Mouse (Mus musculus) liver, adult 2 months (tissue): ENCODE data around the gene Olfr1465. TPM values are rescaled to one million over a fixed set of nuclear protein-coding genes. Genes with fewer than 3 reads are reported as not detected.

Experiments used
- DNase-seq: peaks from one replicate; pipeline ENCODE4 v3.0.0-alpha.2; 2011; ENCODE audit warnings: low read depth, low spot score; ENCODE audit errors: extremely low read depth
- H3K27ac ChIP-seq: fragments of 200-500 bp; replicated peaks from 2 replicates; pipeline ENCODE4 v1.5.1; 2012; ENCODE audit warnings: low read depth, mild to moderate bottlenecking, control low read depth, inconsistent platforms, low read length; ENCODE audit not compliant: insufficient read depth
- H3K27me3 ChIP-seq: fragments of 200-500 bp; 2 replicates; pipeline ENCODE4 v1.6.1; 2012; ENCODE audit warnings: mild to moderate bottlenecking, moderate library complexity, low read length, inconsistent platforms; ENCODE audit not compliant: control insufficient read depth, insufficient read depth
- H3K36me3 ChIP-seq: fragments of 200-500 bp; 2 replicates; pipeline ENCODE4 v1.6.1; 2012; ENCODE audit warnings: low read length, inconsistent platforms; ENCODE audit not compliant: control insufficient read depth, insufficient read depth
- H3K4me1 ChIP-seq: fragments of 200-500 bp; 2 replicates; pipeline ENCODE4 v1.6.1; 2011; ENCODE audit warnings: low read length; ENCODE audit not compliant: control insufficient read depth, insufficient read depth
- H3K4me3 ChIP-seq: fragments of 200-500 bp; 2 replicates; pipeline ENCODE4 v1.5.1; 2011; ENCODE audit warnings: low read depth, mild to moderate bottlenecking, control low read depth, low read length, moderate library complexity; ENCODE audit not compliant: insufficient read depth
- H3K79me2 ChIP-seq: fragments of 200-500 bp; 2 replicates; pipeline ENCODE4 v1.6.1; 2012; ENCODE audit warnings: inconsistent platforms, mild to moderate bottlenecking, low read length, moderate library complexity; ENCODE audit not compliant: control insufficient read depth, insufficient read depth
- H3K9ac ChIP-seq: fragments of 200-500 bp; 2 replicates; pipeline ENCODE4 v1.6.1; 2012; ENCODE audit warnings: low read depth, mild to moderate bottlenecking, control low read depth, inconsistent platforms, low read length
- CTCF ChIP-seq: fragments of 200-500 bp; IDR thresholded peaks from 2 replicates; pipeline ENCODE4 v1.5.1; 2011; ENCODE audit warnings: low read depth, low read length, control low read depth
- POLR2A ChIP-seq: fragments of 200-500 bp; IDR thresholded peaks from 2 replicates; pipeline ENCODE4 v1.6.1; 2011; ENCODE audit warnings: low read length, control low read depth; ENCODE audit not compliant: insufficient read depth; ENCODE audit errors: extremely low read depth
- WGBS: fragments of 180-500 bp; shearing (Covaris S2); methylation state at CpG from one replicate; pipeline ENCODE4 v1.1.7; 2018; 5-methylcytosine and 5-hydroxymethylcytosine counted together
- polyA plus RNA-seq: library from polyadenylated mRNA; depleted of rRNA; stranded (reverse); fragments of >200 nt; gene quantifications from 2 replicates; pipeline ENCODE4 v1.2.3, GENCODE M21; 2012; rRNA removed
- total RNA-seq: library from RNA; depleted of rRNA; stranded (reverse); fragments of >200 nt; gene quantifications from 2 replicates; pipeline ENCODE4 v1.2.3, GENCODE M21; 2014; rRNA removed

The Olfr1465 gene
- total RNA-seq (not detected in 2 replicates), polyA plus RNA-seq (not detected in 2 replicates)

DNA sequence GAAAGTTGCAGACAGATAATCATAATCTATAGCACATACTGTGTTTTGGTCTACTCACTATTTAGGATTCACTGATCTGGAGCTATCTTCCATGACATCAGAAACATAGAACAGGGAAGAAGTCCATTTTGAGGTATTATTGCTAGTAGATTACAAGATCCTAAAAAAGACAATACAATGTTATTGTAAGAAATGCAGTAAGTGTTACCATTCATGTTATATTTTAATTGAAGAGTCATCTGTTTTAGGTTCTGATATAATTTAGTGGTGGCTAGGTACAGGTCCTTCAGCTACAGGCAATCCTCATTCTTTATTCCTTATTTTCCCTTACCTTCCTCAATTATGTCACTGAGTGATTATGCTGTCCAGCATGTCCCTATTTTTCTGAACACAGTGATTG is at the start of gene Olfr1465:
TSS of gene Olfr1465 (minus strand) at position 101 of the 400 bp plus-strand sequence.
- TF ChIP-seq CTCF (no peak), POLR2A (no peak)
- H3K27me3 ChIP-seq, result no peaks in the 10 kb centered on the region
- H3K36me3 ChIP-seq, result no peaks in the 10 kb centered on the region
- H3K4me1 ChIP-seq, result no peaks in the 10 kb centered on the region
- DNase-seq, result no peak
- no peak within 1 kb of the TSS for H3K9ac ChIP-seq
- no peak within 1 kb of the TSS for H3K4me3 ChIP-seq
- H3K27ac ChIP-seq, result no peak within 1 kb of the TSS
- H3K79me2 ChIP-seq, result no peaks in the 10 kb centered on the region

DNA sequence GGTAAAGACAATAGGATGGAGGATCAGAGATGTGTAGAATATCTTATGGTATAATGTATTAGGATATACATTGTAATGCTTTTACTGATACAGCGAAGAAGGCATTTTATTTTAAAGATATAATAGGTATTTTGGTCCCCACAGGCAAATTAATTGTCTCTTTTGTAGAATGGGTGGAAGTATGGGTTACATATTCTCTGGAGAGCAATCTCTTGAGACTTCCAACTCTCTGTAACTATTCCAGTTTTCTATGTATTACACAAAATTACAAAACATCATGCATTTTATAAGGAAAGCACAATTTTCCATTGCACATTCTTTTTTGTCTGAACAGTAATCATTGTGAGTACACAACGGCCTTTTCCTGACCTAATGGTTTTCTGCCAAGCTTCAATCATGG is 46.6 kb upstream of the Olfr1465 start, which contains the start of gene Olfr1467:
TSS of gene Olfr1467 (plus strand) at position 301 of the 400 bp plus-strand sequence.
- DNase-seq, result no peak
- H3K79me2 ChIP-seq, result no peaks in the 10 kb centered on the region
- H3K4me3 ChIP-seq, result no peak within 1 kb of the TSS
- H3K27me3 ChIP-seq, result no peaks in the 10 kb centered on the region
- H3K27ac ChIP-seq, result no peak within 1 kb of the TSS
- H3K4me1 ChIP-seq, result no peaks in the 10 kb centered on the region
- no peaks in the 10 kb centered on the region for H3K36me3 ChIP-seq
- H3K9ac ChIP-seq, result no peak within 1 kb of the TSS
- TF ChIP-seq POLR2A (no peak), CTCF (no peak)
- 62% methylated on average over 2 of the region's 2 CpGs for WGBS

DNA sequence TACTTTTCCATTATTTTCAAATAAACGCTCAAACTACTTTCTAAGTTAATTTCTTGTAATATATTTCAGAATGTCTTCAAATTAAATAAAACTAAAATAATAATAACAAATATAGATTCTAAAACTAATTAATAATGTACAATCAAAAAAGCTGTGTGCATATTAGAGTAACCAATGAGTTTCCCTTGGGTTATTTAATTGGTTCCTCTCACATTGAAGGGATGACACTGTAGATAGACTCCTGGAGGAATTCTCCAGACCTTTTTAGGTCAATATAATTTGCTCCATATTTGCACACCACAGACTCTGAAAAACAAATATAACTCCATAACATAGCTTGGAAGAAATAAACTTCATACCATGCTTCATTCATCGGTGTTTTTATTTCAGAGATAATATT is 23.2 kb upstream of the Olfr1465 start, which contains the start of gene Olfr1466:
TSS of gene Olfr1466 (plus strand) at position 301 of the 400 bp plus-strand sequence.
- H3K4me1 ChIP-seq, result no peaks in the 10 kb centered on the region
- WGBS, result 85% methylated on average over 2 of the region's 2 CpGs
- no peak for TF ChIP-seq CTCF
- no peak for TF ChIP-seq POLR2A

More for the DNA sequence above, 23.2 kb upstream of the Olfr1465 start, which contains the start of gene Olfr1466:
- no peak for DNase-seq
- no peak within 1 kb of the TSS for H3K27ac ChIP-seq
- no peaks in the 10 kb centered on the region for H3K79me2 ChIP-seq
- no peak within 1 kb of the TSS for H3K9ac ChIP-seq
- no peak within 1 kb of the TSS for H3K4me3 ChIP-seq
- no peaks in the 10 kb centered on the region for H3K36me3 ChIP-seq
- H3K27me3 ChIP-seq, result no peaks in the 10 kb centered on the region

Other genes starting within 250 kb of the Olfr1465 start
- not detected in 2 replicates for gene Olfr1457, start 217.7 kb downstream of the Olfr1465 start, total RNA-seq
- not detected in 2 replicates for gene Olfr1457, start 217.7 kb downstream of the Olfr1465 start, polyA plus RNA-seq
- not detected in 2 replicates for gene Olfr1458, start 208.8 kb downstream of the Olfr1465 start, total RNA-seq
- gene Olfr1458, start 208.8 kb downstream of the Olfr1465 start, polyA plus RNA-seq, result not detected in 2 replicates
- not detected in 2 replicates for gene Olfr1459, start 166.0 kb downstream of the Olfr1465 start, total RNA-seq
- gene Olfr1459, start 166.0 kb downstream of the Olfr1465 start, polyA plus RNA-seq, result not detected in 2 replicates
- not detected in 2 replicates for gene Olfr1461, start 152.5 kb downstream of the Olfr1465 start, total RNA-seq
- not detected in 2 replicates for gene Olfr1461, start 152.5 kb downstream of the Olfr1465 start, polyA plus RNA-seq
- not detected in 2 replicates for gene Olfr1462, start 129.8 kb downstream of the Olfr1465 start, total RNA-seq
- gene Olfr1462, start 129.8 kb downstream of the Olfr1465 start, polyA plus RNA-seq, result not detected in 2 replicates
- gene Olfr1463, start 84.2 kb downstream of the Olfr1465 start, total RNA-seq, result not detected in 2 replicates
- gene Olfr1463, start 84.2 kb downstream of the Olfr1465 start, polyA plus RNA-seq, result not detected in 2 replicates
- not detected in 2 replicates for gene Olfr1466, start 23.3 kb upstream of the Olfr1465 start, total RNA-seq
- not detected in 2 replicates for gene Olfr1466, start 23.3 kb upstream of the Olfr1465 start, polyA plus RNA-seq
- gene Olfr1467, start 46.7 kb upstream of the Olfr1465 start, total RNA-seq, result not detected in 2 replicates
- not detected in 2 replicates for gene Olfr1467, start 46.7 kb upstream of the Olfr1465 start, polyA plus RNA-seq
- not detected in 2 replicates for gene Olfr1469, start 92.3 kb upstream of the Olfr1465 start, total RNA-seq
- gene Olfr1469, start 92.3 kb upstream of the Olfr1465 start, polyA plus RNA-seq, result not detected in 2 replicates
- not detected in 2 replicates for gene Olfr1471, start 127.9 kb upstream of the Olfr1465 start, total RNA-seq
- not detected in 2 replicates for gene Olfr1471, start 127.9 kb upstream of the Olfr1465 start, polyA plus RNA-seq
- not detected in 2 replicates for gene Olfr1472, start 140.5 kb upstream of the Olfr1465 start, total RNA-seq
- gene Olfr1472, start 140.5 kb upstream of the Olfr1465 start, polyA plus RNA-seq, result not detected in 2 replicates
- gene Olfr1474, start 154.0 kb upstream of the Olfr1465 start, total RNA-seq, result not detected in 2 replicates
- not detected in 2 replicates for gene Olfr1474, start 154.0 kb upstream of the Olfr1465 start, polyA plus RNA-seq
- not detected in 2 replicates for gene Olfr1475, start 164.7 kb upstream of the Olfr1465 start, total RNA-seq
- gene Olfr1475, start 164.7 kb upstream of the Olfr1465 start, polyA plus RNA-seq, result not detected in 2 replicates
- gene Olfr1477, start 185.0 kb upstream of the Olfr1465 start, total RNA-seq, result not detected in 2 replicates
- gene Olfr1477, start 185.0 kb upstream of the Olfr1465 start, polyA plus RNA-seq, result not detected in 2 replicates
- gene Olfr1480, start 212.4 kb upstream of the Olfr1465 start, total RNA-seq, result not detected in 2 replicates
- not detected in 2 replicates for gene Olfr1480, start 212.4 kb upstream of the Olfr1465 start, polyA plus RNA-seq